Mouse (Mus musculus) frontal cortex, postnatal 10 days (tissue): ENCODE data around the gene Xntrpc.

Experiments
- DNase-seq, 2 experiments: peaks; one replicate each; pipeline ENCODE4 v3.0.0; 2022; ENCODE audit warnings: low spot score in 2 of 2, mixed read lengths in 1 of 2

Xntrpc gene

GRCm38 (mm10) chr7:102081784-102082183, 16.3 kb downstream of the Xntrpc start:
- no peak for DNase-seq

GRCm38 (mm10) chr7:102082816-102083215, 17.3 kb downstream of the Xntrpc start, which contains the start of gene Trpc2:
TSS of gene Trpc2 (plus strand) at chr7:102083116.
- no peak for DNase-seq

- no peak for DNase-seq
These were observed 18.7 kb downstream of the Xntrpc start for GRCm38 (mm10) chr7:102084041-102084696.

DNA sequence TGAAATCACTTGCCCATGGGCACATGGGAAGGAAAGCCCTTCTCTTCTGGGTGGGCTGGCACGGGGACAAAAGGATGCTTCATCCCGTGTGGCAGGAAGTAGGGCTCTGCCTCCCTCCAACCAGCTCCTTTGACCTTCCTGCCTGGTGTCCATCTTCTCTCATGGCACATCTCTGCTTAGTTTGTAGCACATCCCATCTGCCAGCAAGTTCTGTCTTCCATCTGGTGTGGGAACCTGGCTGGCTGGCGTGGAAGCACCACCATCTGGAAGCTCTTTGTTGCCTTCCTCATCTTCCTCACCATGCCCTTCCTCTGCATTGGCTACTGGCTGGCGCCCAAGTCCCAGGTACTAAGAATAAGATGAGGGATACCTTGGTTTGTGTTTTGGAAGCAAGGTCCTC, 21.8 kb downstream of the Xntrpc start:
- DNase-seq: no peak

DNA sequence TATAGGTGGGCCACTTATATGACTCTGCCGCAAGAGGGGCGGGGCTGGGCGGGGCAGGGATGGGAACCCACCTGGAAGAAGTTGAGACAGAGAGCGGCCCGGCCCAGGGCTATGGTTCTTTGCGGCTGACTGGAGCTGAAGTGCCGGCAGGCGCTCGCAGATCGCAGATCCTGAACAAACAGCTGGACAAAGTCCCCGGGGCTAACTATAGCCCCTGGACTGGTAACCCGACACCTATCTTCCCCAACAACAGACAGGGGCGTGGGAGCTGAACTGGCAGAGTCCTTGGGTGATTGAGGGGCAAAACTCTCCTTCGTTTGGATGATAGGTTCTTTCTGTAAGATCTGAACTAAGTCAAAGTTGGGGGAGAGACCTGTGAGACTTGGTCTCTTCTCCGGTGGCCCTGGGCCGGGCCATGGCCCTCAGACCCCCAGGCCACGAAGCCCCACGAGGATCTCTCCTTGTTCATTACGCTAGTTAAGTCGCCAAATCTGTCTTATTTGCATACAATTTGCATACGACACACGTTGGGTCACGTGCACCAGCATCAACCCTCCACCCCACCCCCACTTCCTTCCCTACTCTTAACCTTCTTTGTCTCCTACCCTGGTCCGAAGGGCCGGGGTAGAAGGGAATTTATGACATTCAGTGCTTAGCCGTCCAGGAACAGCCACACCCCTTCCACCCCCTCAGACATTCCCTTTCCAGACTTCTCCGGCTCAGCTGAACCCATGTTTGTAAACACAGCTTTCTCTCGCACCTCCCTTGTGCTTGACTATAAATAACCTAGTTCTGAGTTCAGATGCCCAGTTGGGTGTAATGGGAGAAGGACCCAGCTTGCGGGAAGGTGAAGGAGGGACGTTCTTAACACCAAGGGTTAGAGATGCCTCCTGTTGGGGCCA, 34.5 kb downstream of the Xntrpc start:
- no peak for DNase-seq

GRCm38 (mm10) chr7:102100868-102101267, 35.4 kb downstream of the Xntrpc start:
- DNase-seq: no peak

- DNase-seq: no peak
These were observed 36.0 kb downstream of the Xntrpc start, which contains the start of gene Art1 for GRCm38 (mm10) chr7:102101487-102101886. TSS of gene Art1 (plus strand) at chr7:102101743.

GRCm38 (mm10) chr7:102102241-102102640, 36.7 kb downstream of the Xntrpc start:
- DNase-seq: no peak

GRCm38 (mm10) chr7:102102696-102103095, 37.2 kb downstream of the Xntrpc start:
- no peak for DNase-seq

- DNase-seq: no peak
These were observed 38.0 kb downstream of the Xntrpc start for GRCm38 (mm10) chr7:102103555-102103954.

GRCm38 (mm10) chr7:102104126-102104525, 38.6 kb downstream of the Xntrpc start:
- no peak for DNase-seq

DNA sequence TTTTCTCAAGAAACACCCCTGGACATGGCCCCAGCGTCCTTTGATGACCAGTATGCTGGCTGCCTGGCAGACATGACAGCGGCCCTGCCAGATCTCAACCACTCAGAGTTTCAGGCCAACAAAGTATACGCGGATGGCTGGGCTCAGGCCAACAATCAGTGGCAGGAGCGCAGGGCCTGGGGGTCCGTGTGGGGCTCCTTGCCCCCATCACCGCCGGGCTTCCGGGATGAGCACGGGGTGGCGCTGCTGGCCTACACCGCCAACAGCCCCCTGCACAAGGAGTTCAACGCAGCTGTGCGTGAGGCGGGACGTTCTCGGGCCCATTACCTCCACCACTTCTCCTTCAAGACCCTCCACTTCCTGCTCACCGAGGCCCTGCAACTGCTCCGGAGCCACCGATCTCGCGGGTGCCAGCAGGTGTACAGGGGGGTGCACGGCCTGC, 41.2 kb downstream of the Xntrpc start:
- DNase-seq: no peak

- DNase-seq: no peak
These were observed 42.7 kb downstream of the Xntrpc start for GRCm38 (mm10) chr7:102108206-102108605.

GRCm38 (mm10) chr7:102109171-102109570, 43.7 kb downstream of the Xntrpc start, which contains the start of gene Art5:
TSS of gene Art5 (minus strand) at chr7:102109489.
- no peak for DNase-seq

GRCm38 (mm10) chr7:102109746-102110145, 44.2 kb downstream of the Xntrpc start:
- DNase-seq: no peak

DNA sequence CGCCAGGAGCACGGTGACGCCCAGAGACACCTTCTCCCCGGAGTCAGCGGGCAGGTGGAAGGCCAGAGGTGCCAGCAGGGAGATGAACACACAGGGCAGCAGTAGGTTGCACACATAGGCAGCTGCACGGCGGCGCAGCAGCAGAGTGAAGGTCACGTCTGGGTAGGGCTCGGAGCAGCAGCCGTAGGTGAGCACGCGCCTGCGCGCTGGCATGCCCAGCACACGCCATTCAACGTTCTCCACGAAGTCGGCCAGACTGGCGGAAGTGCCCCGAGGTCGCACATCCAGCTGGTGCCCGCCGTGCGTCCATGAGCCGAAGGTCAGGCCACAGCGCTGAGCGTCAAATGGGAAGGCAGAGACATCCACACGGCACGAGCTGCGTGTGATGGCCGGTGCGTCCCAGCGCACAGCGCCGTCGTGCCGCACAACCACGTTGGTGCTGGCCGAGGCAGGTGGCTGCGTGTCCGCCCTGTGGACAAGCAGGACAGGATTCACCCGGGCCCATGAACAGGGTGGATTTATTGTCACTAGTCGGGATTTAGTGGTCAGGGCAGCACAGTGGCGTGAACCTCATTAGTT, 47.7 kb downstream of the Xntrpc start:
- DNase-seq: no peak

- DNase-seq: no peak
These were observed 51.2 kb downstream of the Xntrpc start, which contains the start of gene Chrna10 for GRCm38 (mm10) chr7:102116579-102117331. TSS of gene Chrna10 (minus strand) at chr7:102116828.

GRCm38 (mm10) chr7:102117382-102117781, 51.9 kb downstream of the Xntrpc start:
- no peak for DNase-seq

DNA sequence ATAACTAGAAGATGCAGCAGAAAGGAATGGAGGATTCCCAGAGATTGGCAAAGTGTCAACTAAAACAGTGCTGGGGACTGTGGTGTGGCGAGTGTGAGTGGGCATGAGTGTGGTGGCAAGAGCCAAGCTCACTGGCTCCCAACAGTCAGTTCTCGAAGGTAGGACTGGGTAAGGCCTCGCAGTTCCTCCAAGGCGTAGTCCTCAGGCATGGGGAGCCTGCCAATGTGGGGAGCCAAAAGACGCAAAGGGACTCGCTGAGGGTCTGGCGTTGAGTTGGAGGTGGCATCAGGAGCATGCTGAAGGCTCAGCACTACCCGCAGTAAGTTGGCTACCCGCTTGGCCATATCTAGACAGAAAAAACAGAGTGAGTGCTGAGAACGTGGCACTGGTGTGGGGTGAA, 54.8 kb downstream of the Xntrpc start:
- no peak for DNase-seq

DNA sequence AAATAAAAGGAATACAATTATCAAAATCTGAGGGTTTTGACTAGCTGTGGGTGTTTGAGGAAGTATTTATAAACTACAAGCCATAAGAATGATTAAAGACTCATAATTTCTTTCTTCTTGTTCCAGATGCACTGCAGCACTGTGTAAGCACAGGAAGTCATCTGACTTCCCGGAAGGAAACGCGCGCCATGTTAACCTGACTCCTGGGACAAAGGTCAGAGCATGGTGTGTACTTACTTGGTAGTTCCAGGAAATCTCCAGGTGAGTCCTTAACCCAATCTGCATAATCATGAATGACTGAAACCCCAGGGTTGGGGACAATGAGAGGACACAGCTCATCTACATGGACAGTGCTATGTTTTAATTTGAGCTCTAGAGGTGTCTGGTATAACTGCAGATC, 66.9 kb downstream of the Xntrpc start:
- DNase-seq: no peak

- DNase-seq: no peak
These were observed 72.0 kb downstream of the Xntrpc start for GRCm38 (mm10) chr7:102137464-102137863.

DNA sequence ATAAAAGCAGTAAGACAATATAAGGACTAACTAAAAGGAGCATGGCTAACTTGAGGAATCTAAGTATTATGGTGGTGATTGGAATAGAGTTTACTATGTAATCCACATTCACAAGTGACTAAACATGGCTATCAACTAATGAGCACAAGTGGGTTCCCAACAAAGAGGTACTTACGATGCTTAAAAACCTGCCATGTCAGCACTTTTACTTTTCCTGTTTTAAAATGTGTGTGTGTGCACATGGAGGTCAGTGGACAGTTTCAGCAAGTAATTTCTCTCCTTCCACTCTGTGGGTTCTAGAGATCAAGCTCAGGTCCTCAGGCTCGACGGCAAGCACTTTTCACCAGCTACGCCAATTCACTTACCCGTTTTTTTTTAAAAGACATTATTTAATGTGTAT, 72.4 kb downstream of the Xntrpc start:
- DNase-seq: no peak
